Mouse (Mus musculus): ENCODE results near the gene Lgi4.

DNA sequence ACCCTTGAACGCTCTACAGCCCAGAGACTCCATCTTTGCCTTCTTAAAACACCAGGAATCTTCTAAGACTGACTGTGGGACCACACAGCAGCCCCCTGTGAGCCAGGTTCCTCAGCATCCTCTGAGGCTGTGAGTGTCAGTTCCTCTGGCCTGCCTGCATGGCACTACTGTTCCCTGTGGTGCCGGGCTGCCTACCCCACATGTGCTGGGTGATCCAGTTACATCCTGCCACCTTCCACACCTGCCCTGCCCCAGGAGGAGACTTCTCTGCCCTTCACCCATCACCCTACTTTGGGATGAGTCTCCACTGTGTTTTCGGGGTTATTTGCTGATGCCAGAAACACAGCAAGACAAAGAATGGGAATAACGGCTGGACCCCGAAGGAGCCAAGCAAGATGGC, 60.4 kb downstream of the Lgi4 start:
- no peak for TF ChIP-seq CTCF (IDR thresholded peaks at IDR 0.05; ENCODE audit: low read depth, low read length)
- no peak for TF ChIP-seq POLR2A (IDR thresholded peaks at IDR 0.05; ENCODE audit: extremely low read depth, insufficient read depth, low read length)
